Mouse (Mus musculus): ENCODE results near the gene Ldha.

DNA sequence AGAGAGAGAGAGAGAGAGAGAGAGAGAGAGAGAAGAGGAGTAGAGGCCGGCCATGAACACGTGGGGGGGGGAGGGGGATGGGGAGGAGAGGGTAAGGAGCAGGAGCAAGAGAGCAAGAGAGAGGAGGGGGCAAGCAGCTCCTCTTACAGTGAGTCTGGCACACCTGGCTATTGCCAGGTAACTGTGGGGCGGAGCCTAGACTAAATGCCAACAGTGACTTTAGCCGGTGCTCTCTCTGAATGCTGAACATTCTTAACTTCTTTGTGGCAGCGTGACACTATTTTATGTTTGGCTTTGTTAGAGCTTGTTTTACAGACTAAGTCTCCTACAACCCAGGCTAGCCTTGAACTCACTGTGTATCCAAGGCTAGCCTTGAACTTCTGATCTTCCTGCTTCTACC lies 1.0 kb downstream of the Ldha start:
- TF ChIP-seq CTCF (IDR thresholded peaks at IDR 0.05; ENCODE audit: low read depth, low read length) (no peak), POLR2A (IDR thresholded peaks at IDR 0.05; ENCODE audit: extremely low read depth, insufficient read depth, low read length) (no peak)

All from liver, adult 2 months (tissue).